Mouse (Mus musculus): ENCODE measurements around the gene Cped1.
"Not testable (repeated sequence)": the region's sequence is repeated elsewhere in the genome, so short reads cannot be mapped to it uniquely, and the experiment has no call there.

Cped1 gene

DNA sequence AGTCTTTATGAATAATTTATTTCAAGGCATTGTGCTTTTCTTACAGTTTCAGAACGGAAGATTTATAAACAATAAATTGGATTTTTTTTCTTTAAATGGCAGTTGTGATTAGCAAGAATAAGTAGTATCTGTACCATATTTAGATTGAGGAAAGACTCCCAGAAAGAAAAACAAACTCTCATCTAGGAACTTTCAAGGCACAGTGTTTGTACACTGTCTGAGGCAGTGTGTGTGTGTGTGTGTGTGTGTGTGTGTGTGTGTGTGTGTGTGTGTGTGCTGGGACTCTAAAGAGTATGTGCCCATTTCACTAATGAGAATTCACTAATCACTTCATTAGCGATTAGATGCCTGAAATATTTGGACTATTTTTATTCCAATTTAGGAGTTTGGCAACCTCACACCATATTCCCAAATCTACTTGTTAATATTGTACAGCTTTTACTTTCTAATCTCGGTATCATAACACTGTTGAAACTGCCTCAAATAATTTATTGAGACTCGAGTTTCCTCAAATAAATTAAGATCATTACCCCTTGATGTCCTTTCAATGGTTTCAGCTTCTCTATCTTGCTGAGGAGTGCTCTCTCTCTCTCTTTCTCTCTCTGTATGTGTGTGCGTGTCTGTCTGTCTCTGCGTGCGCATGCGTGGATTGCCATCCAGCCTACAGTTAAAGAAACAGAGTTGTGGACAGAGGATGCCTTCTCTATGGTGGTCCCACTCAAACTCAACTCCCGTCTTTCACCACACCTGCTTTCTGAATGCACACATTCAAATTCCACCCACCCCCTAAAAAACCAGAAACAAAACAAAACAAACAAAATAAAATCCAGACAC, 41.3 kb downstream of the Cped1 start:
- DNase-seq (ENCODE audit: low spot score in 2 of 2) = no peak

DNA sequence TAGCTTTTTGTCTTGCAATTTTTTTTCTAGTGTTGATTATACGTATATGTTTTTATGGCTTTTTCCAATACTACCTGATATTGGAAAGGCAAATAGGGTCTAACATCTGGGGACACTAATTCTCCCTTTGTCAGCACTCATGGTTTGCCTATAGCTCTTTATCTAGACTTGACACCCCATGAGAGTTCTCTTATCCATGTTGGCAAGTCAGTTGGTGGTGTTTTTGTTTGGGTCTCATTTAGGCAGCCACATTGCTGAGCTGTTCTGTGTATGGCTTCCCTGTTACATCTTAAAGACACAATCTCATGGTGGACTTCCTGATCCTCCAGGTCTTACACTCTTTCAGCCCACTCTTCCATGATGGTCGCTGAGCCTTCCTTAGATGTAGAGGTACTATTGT, 42.1 kb downstream of the Cped1 start:
- DNase-seq (ENCODE audit: low spot score in 2 of 2) = no peak

- no peak for DNase-seq (ENCODE audit: low spot score in 2 of 2)
Measured at GRCm38 (mm10) chr6:22030381-22030780, 44.7 kb downstream of the Cped1 start.

- DNase-seq (ENCODE audit: low spot score in 2 of 2) = no peak
Measured at GRCm38 (mm10) chr6:22033188-22033587, 47.5 kb downstream of the Cped1 start.

DNA sequence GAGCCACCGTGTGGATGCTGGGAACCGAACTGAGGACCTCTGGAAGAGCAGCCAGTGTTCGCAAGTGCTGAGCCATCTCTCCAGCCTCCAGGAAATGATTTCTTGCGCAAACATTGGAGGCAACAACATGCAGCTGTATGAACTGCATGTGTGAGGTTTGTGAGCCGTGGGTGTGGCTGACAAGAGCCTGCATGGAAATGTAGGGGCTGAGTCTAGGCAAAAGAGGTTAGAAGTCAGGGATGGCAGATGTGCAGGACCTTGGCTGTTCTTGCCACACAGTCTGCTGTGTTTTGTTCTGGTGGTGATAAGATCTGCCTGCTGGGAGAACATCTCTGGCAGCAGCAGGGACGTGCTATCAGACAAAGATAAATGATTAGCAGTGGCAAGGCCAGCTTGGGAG, 49.7 kb downstream of the Cped1 start:
- DNase-seq (ENCODE audit: low spot score in 2 of 2) = no peak

DNA sequence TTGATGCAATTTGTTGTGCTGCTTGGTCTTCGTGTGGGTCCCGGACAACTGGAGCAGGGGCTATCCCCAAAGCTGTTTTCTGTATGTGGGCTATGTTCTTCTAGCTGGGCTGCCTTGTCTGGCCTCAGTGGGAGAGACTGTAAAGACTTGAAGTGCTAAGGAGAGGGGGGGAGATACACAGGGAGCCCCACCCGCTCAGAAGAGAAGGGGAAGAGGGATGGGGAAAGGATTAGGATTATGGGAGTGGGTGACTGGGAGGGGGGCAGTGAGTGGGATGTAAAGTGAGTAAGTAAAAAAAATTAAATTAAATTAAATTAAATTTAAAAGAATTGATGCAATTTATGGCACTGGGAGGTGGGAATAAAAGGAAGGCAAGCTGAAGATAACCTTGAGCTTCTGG, 50.2 kb downstream of the Cped1 start:
- DNase-seq (ENCODE audit: low spot score in 2 of 2) = no peak

DNA sequence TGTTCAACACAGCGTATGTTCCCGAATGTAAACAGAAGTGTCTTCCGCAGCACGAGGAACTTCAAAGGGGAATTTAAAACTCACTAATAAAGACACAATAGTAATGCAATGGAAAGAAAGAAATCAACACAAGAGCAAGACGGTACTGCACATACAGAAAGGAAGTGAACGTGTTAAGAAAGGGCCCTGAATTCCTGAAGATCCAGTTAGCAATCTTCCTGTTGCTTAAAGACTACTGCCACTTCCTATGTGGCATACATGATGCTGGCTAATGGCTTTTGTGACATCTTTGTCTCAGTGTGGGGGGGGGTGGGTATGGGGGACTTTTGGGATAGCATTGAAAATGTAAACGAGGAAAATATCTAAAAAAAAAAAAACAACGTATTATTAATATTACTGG, 50.7 kb downstream of the Cped1 start:
- no peak for DNase-seq (ENCODE audit: low spot score in 2 of 2)

GRCm38 (mm10) chr6:22036911-22037310, 51.2 kb downstream of the Cped1 start:
- no peak for DNase-seq (ENCODE audit: low spot score in 2 of 2)

- DNase-seq (ENCODE audit: low spot score in 2 of 2) = no peak
Measured at GRCm38 (mm10) chr6:22037441-22038050, 51.8 kb downstream of the Cped1 start.

- DNase-seq (ENCODE audit: low spot score in 2 of 2) = not testable (repeated sequence)
Measured at GRCm38 (mm10) chr6:22039666-22040065, 54.0 kb downstream of the Cped1 start.

GRCm38 (mm10) chr6:22044880-22045605, 59.3 kb downstream of the Cped1 start:
- DNase-seq (ENCODE audit: low spot score in 2 of 2) = no peak

- no peak for DNase-seq (ENCODE audit: low spot score in 2 of 2)
Measured at GRCm38 (mm10) chr6:22047101-22047500, 61.4 kb downstream of the Cped1 start.

- DNase-seq (ENCODE audit: low spot score in 2 of 2) = no peak
Measured at GRCm38 (mm10) chr6:22049093-22049492, 63.4 kb downstream of the Cped1 start.

- no peak for DNase-seq (ENCODE audit: low spot score in 2 of 2)
Measured at GRCm38 (mm10) chr6:22051526-22051925, 65.8 kb downstream of the Cped1 start.

- no peak for DNase-seq (ENCODE audit: low spot score in 2 of 2)
Measured at GRCm38 (mm10) chr6:22053014-22053413, 67.3 kb downstream of the Cped1 start.

DNA sequence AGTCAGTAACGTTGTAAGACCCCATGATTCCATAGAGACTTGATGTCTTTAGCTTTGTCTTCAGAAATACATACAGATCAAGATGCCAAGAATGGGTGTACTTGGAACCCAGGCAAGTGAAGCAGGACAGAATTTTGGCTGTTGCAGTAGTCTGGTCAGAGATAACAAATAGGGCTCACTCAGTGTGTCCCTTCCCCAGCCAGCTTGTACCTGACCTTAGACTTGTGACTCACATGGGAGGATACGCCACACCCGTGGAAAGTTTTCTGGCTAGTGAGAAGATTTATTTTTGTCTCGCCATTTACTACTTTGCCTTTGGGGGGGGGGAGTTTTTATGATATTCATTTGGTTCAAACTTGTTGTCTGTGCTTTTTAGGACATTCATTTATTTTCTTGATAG, 78.6 kb downstream of the Cped1 start:
- DNase-seq (ENCODE audit: low spot score in 2 of 2) = no peak

- DNase-seq (ENCODE audit: low spot score in 2 of 2) = no peak
Measured at GRCm38 (mm10) chr6:22070603-22071322, 85.0 kb downstream of the Cped1 start.

DNA sequence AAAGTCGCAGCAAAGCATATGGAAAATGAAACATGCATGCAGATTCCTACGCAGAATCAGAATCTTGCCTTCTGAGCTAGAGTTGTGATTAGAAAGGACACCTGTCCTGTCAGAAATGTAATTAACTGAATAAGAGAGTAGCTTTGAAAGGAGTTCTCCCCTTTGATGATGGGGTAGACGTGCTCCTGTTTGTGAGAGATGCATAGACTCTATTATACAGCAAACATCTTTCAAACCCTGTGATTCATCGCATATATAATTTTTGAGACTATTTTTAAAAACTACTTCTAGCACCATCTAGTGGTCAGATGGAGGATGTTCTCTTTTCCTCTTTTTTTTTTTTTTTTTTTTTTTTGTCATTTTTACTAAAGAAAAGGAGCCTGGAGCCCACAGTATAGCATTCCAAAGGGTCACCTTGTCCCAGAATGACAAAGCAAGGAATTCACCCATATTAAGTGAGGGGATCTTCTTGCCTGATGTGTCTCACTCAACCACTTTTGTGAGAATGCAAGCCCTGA, 85.7 kb downstream of the Cped1 start:
- DNase-seq (ENCODE audit: low spot score in 2 of 2) = no peak

- DNase-seq (ENCODE audit: low spot score in 2 of 2) = no peak
Measured at GRCm38 (mm10) chr6:22072737-22073136, 87.0 kb downstream of the Cped1 start.

GRCm38 (mm10) chr6:22074232-22075083, 88.7 kb downstream of the Cped1 start:
- DNase-seq (ENCODE audit: low spot score in 2 of 2) = no peak

Data from frontal cortex, postnatal 10 days (tissue).